Mouse (Mus musculus) gastrocnemius, postnatal 25 days (tissue): ENCODE measurements around the gene Ugt1a9. TPM values are rescaled to one million over a fixed set of nuclear protein-coding genes. Genes with fewer than 3 reads are reported as not detected.

Experiments
- DNase-seq: peaks from one replicate; pipeline ENCODE4 v3.0.0; 2022
- total RNA-seq, 2 experiments: library from RNA; stranded (reverse); gene quantifications; 1 replicate in 1 of 2; 2 replicates in 1 of 2; pipeline ENCODE4 v1.2.3; 2021

Gene Ugt1a9
- total RNA-seq, 2 experiments from 2014 or later, result not detected

GRCm38 (mm10) chr1:88260114-88260513 is 189.5 kb downstream of the Ugt1a9 start:
- DNase-seq, result no peak

- DNase-seq, result no peak
Measured at GRCm38 (mm10) chr1:88260604-88261377, 190.2 kb downstream of the Ugt1a9 start.

- DNase-seq, result no peak
Measured at GRCm38 (mm10) chr1:88261706-88262105, 191.1 kb downstream of the Ugt1a9 start.

GRCm38 (mm10) chr1:88262255-88262654 is 191.7 kb downstream of the Ugt1a9 start:
- no peak for DNase-seq

- no peak for DNase-seq
Measured at GRCm38 (mm10) chr1:88262961-88263360, 192.4 kb downstream of the Ugt1a9 start.

- DNase-seq, result no peak
Measured at GRCm38 (mm10) chr1:88263778-88264177, 193.2 kb downstream of the Ugt1a9 start.

DNA sequence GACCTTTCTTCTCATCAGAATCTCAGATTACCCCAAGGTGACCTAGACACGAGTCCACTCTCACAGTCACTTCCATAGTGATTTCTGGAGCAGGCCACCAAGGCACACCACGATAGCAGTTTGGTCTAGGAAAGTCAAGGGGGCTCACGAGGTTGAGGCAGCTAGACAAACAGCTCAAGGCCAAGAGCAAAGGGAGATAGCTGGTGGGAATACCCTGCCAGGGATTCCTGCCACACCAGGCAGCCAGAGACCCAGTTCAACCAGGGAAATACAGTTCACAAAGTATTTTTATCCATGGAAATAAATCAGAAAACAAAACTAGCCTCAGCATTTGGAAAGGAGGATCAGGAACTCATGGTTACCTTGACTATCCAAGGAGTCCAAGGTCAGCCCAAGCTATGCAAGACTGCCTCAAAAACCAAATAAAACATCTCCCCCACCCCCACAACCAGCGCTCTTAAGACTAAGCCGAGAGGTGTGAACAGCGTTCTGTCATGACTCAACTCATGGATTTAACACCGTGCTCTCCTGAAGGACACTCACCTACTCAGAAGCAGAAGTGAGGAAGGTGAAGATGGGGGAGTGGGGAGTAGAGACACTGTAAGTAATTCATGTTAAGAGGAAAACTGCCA is 193.8 kb downstream of the Ugt1a9 start:
- no peak for DNase-seq

- no peak for DNase-seq
Measured at GRCm38 (mm10) chr1:88264869-88265240, 194.3 kb downstream of the Ugt1a9 start.

- DNase-seq, result no peak
Measured at GRCm38 (mm10) chr1:88266123-88266522, 195.5 kb downstream of the Ugt1a9 start.

DNA sequence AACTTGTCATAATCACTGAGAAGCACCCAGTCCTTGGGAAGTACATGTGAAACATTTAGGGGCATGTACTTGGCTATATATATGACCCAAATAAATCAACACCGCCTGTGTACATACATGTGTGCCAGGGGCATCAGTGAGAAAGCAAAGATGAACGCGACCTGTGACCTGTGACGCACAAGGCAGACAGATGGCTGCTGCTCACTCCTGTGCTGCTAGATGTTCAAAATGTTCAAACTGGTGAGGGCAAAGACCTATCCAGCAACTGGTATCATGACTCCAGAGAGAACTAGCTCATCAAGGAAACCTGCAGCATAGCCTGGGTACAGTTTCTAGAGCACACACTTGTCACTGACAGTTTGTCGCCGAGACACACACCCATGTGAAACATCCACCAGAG is 196.9 kb downstream of the Ugt1a9 start:
- no peak for DNase-seq

GRCm38 (mm10) chr1:88268070-88268469 is 197.5 kb downstream of the Ugt1a9 start:
- no peak for DNase-seq

Other genes starting within 250 kb of the Ugt1a9 start
- gene Dgkd, start 217.5 kb upstream of the Ugt1a9 start, total RNA-seq, result 10 to 100 TPM; 28.5 to 34.6 TPM
- gene Usp40, start 62.2 kb upstream of the Ugt1a9 start, total RNA-seq, result 10 to 100 TPM in 1 of 2 experiments, 1 to 10 TPM in 1; 9.0 to 10.6 TPM
- not detected for gene Ugt1a10, start 15.4 kb upstream of the Ugt1a9 start, total RNA-seq
- not detected for gene Ugt1a8, start 17.0 kb downstream of the Ugt1a9 start, total RNA-seq
- under 1 TPM; 0.23 to 0.62 TPM for gene Ugt1a7c, start 24.3 kb downstream of the Ugt1a9 start, total RNA-seq
- 1 to 10 TPM in 1 of 2 experiments, under 1 TPM in 1; 0.49 to 2.1 TPM for gene Ugt1a6b, start 32.5 kb downstream of the Ugt1a9 start, total RNA-seq
- gene Ugt1a6a, start 64.0 kb downstream of the Ugt1a9 start, total RNA-seq, result 1 to 10 TPM in 1 of 2 experiments, under 1 TPM in 1; 0.95 to 2.3 TPM
- not detected for gene Ugt1a5, start 95.2 kb downstream of the Ugt1a9 start, total RNA-seq
- gene Ugt1a2, start 129.8 kb downstream of the Ugt1a9 start, total RNA-seq, result under 1 TPM in 1 of 2 experiments, not detected in 1; 0.27 TPM
- gene Dnajb3, start 135.0 kb downstream of the Ugt1a9 start, total RNA-seq, result under 1 TPM in 1 of 2 experiments, not detected in 1; 0.27 TPM
- under 1 TPM in 1 of 2 experiments, not detected in 1; 0.13 TPM for gene Ugt1a1, start 141.2 kb downstream of the Ugt1a9 start, total RNA-seq
- gene Mroh2a, start 156.2 kb downstream of the Ugt1a9 start, total RNA-seq, result not detected
- gene Hjurp, start 206.8 kb downstream of the Ugt1a9 start, total RNA-seq, result 1 to 10 TPM; 7.8 to 8.7 TPM
- not detected for gene Trpm8, start 206.9 kb downstream of the Ugt1a9 start, total RNA-seq